Mouse (Mus musculus) forebrain, embryonic 11.5 days (tissue): ENCODE measurements around the gene Boc. TPM values are rescaled to one million over a fixed set of nuclear protein-coding genes. Genes with fewer than 3 reads are reported as not detected.

Experiments used
- microRNA-seq: library from miRNA; unstranded; fragments of <30 nt; microRNA quantifications from one replicate; pipeline ENCODE4, GENCODE M21; 2016; ENCODE audit not compliant: insufficient number of aligned reads
- polyA plus RNA-seq: library from polyadenylated mRNA; unstranded; fragments of >200 nt; fragmentation: Nextera tagmentation; extraction: Ambion mirVana; gene quantifications from 2 replicates; pipeline ENCODE4 v1.2.1, GENCODE M21; 2014

Boc gene
- polyA plus RNA-seq, 1 experiment from 2014 or later = 35.6 TPM

Small RNAs within 50 kb of the gene (microRNA-seq; reads per million reads assigned to microRNA genes)
- gene Mir3081 = 30.3 reads per million, percentile 19 among the genes with 10 or more reads in this experiment

Other genes starting within 250 kb of the Boc start
- 0.13 TPM in 1 of 2 replicates, not detected in the other for gene Sidt1, start 225.7 kb downstream of the Boc start, polyA plus RNA-seq
- 42.8 and 45.7 TPM in 2 replicates for gene Spice1, start 211.8 kb downstream of the Boc start, polyA plus RNA-seq
- gene Cfap44, start 164.1 kb downstream of the Boc start, polyA plus RNA-seq = 1.5 and 1.9 TPM in 2 replicates
- 11.9 and 13.2 TPM in 2 replicates for gene Nepro, start 165.4 kb upstream of the Boc start, polyA plus RNA-seq
- 29.6 and 34.2 TPM in 2 replicates for gene Gtpbp8, start 187.5 kb upstream of the Boc start, polyA plus RNA-seq
- 0.29 and 0.55 TPM in 2 replicates for gene Cd200r1, start 206.8 kb upstream of the Boc start, polyA plus RNA-seq